Mouse (Mus musculus): ENCODE measurements around the gene Krtap13-1.

DNA sequence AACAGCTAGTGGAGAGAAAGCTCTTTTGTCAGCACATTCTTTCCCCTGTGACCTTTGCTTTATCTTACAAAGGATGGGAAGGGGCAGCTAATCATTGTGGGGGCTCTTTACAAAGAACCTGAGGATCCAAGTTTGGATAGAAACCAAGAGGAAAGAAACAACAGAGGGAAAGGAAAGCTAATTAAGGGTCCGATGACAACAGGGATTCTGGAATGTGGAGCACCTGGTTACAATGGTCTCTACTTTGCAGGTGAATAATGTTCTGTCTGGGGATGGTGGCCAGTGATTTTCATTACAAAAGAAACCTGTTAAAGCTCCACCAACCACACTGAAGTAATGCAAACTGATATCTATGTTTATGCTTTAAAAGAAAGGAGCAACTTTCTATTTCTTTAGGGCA lies 8.6 kb upstream of the Krtap13-1 start:
- TF ChIP-seq EP300 (IDR thresholded peaks at IDR 0.05; ENCODE audit: low read depth in 1 of 2, low read length in 2 of 2) (no peak), MAFK (IDR thresholded peaks at IDR 0.05; ENCODE audit: borderline replicate concordance, low read depth, low read length) (no peak), CTCF (IDR thresholded peaks at IDR 0.05 in 2 of 3, conservative IDR thresholded peaks at IDR 0.05 in 1 of 3; ENCODE audit: control insufficient read depth in 1 of 3, insufficient read depth in 1 of 3, low read depth in 2 of 3, low read length in 3 of 3, poor library complexity in 1 of 3, severe bottlenecking in 1 of 3) (no peak), POLR2A (IDR thresholded peaks at IDR 0.05; ENCODE audit: control insufficient read depth in 1 of 2, insufficient read depth in 1 of 2, low read depth in 1 of 2, low read length in 2 of 2, poor library complexity in 1 of 2) (no peak), KAT2A (conservative IDR thresholded peaks at IDR 0.05; ENCODE audit: low read depth, low read length) (no peak), TCF12 (IDR thresholded peaks at IDR 0.05; ENCODE audit: low read depth, low read length) (no peak), MYC (IDR thresholded peaks at IDR 0.05; ENCODE audit: low read depth, low read length) (no peak), SMC3 (IDR thresholded peaks at IDR 0.05; ENCODE audit: low read depth, low read length) (no peak), ZC3H11A (IDR thresholded peaks at IDR 0.05; ENCODE audit: low read depth, low read length) (no peak), UBTF (IDR thresholded peaks at IDR 0.05; ENCODE audit: borderline replicate concordance, insufficient read depth, low read depth, low read length) (no peak), USF1 (IDR thresholded peaks at IDR 0.05; ENCODE audit: low read depth, low read length) (no peak), POLR2AphosphoS5 (IDR thresholded peaks at IDR 0.05; ENCODE audit: borderline replicate concordance, low read depth, low read length) (no peak)
